Mouse (Mus musculus): ENCODE data around the gene Dnaja3.
"Not testable (repeated sequence)": the region's sequence is repeated elsewhere in the genome, so short reads cannot be mapped to it uniquely, and the experiment has no call there.

Dnaja3 gene

GRCm38 (mm10) chr16:4722128-4722914 is 82.5 kb downstream of the Dnaja3 start:
- no peak for DNase-seq (ENCODE audit: low spot score in 2 of 2)

GRCm38 (mm10) chr16:4722915-4723209 is 83.1 kb downstream of the Dnaja3 start:
- no peak for DNase-seq (ENCODE audit: low spot score in 2 of 2)

GRCm38 (mm10) chr16:4725266-4725665 is 85.5 kb downstream of the Dnaja3 start:
- no peak for DNase-seq (ENCODE audit: low spot score in 2 of 2)

GRCm38 (mm10) chr16:4725780-4726527 is 86.2 kb downstream of the Dnaja3 start, which contains the start of gene Hmox2:
Gene Hmox2, plus strand, starts transcription at chr16:4726361.
- DNase-seq (ENCODE audit: low spot score in 2 of 2): peak; percentile 94 to 95

GRCm38 (mm10) chr16:4726528-4727128 is 86.8 kb downstream of the Dnaja3 start:
- DNase-seq (ENCODE audit: low spot score in 2 of 2): peak in 1 of 2 experiments; percentile 29

- DNase-seq (ENCODE audit: low spot score in 2 of 2): no peak
Measured at GRCm38 (mm10) chr16:4727526-4727925, 87.7 kb downstream of the Dnaja3 start.

GRCm38 (mm10) chr16:4727963-4728362 is 88.2 kb downstream of the Dnaja3 start:
- no peak for DNase-seq (ENCODE audit: low spot score in 2 of 2)

- DNase-seq (ENCODE audit: low spot score in 2 of 2): no peak
Measured at GRCm38 (mm10) chr16:4730776-4731358, 91.1 kb downstream of the Dnaja3 start.

- DNase-seq (ENCODE audit: low spot score in 2 of 2): no peak
Measured at GRCm38 (mm10) chr16:4736262-4736661, 96.5 kb downstream of the Dnaja3 start.

- DNase-seq (ENCODE audit: low spot score in 2 of 2): no peak
Measured at GRCm38 (mm10) chr16:4739994-4740393, 100.2 kb downstream of the Dnaja3 start.

GRCm38 (mm10) chr16:4742186-4742585 is 102.4 kb downstream of the Dnaja3 start:
- no peak for DNase-seq (ENCODE audit: low spot score in 2 of 2)

GRCm38 (mm10) chr16:4752155-4752554 is 112.4 kb downstream of the Dnaja3 start:
- no peak for DNase-seq (ENCODE audit: low spot score in 2 of 2)

- DNase-seq (ENCODE audit: low spot score in 2 of 2): no peak
Measured at GRCm38 (mm10) chr16:4754045-4754444, 114.3 kb downstream of the Dnaja3 start.

- not testable (repeated sequence) for DNase-seq (ENCODE audit: low spot score in 2 of 2)
Measured at GRCm38 (mm10) chr16:4756660-4757335, 117.0 kb downstream of the Dnaja3 start.
